Mouse (Mus musculus) heart, embryonic 12.5 days (tissue): ENCODE results near the gene H2afv. TPM values are rescaled to one million over a fixed set of nuclear protein-coding genes. Genes with fewer than 3 reads are reported as not detected.

Experiments used
- ATAC-seq: fragments of 200-750 bp; cut with Nextera tagmentation; 2 replicates; pipeline ENCODE4 v1.8.0; 2017; ENCODE audit warnings: moderate TSS enrichment, moderate library complexity; ENCODE audit not compliant: insufficient number of reproducible peaks, low FRiP score
- H3K27ac ChIP-seq: fragments of 300-500 bp; sonication (generic); 2 replicates; pipeline ENCODE4 v1.5.1; 2016; ENCODE audit warnings: mild to moderate bottlenecking, moderate library complexity; ENCODE audit not compliant: poor library complexity, severe bottlenecking
- H3K27me3 ChIP-seq: fragments of 300-500 bp; sonication (generic); replicated peaks from 2 replicates; pipeline ENCODE4 v1.6.1; 2016; ENCODE audit warnings: mild to moderate bottlenecking, moderate library complexity
- H3K36me3 ChIP-seq: fragments of 300-500 bp; sonication (generic); 2 replicates; pipeline ENCODE4 v1.6.1; 2016; ENCODE audit warnings: mild to moderate bottlenecking, moderate library complexity
- H3K4me1 ChIP-seq: fragments of 300-500 bp; sonication (generic); replicated peaks from 2 replicates; pipeline ENCODE4 v1.6.1; 2016; ENCODE audit warnings: mild to moderate bottlenecking
- H3K4me2 ChIP-seq: fragments of 300-500 bp; sonication (generic); 2 replicates; pipeline ENCODE4 v1.6.1; 2016; ENCODE audit warnings: mild to moderate bottlenecking, moderate library complexity
- H3K4me3 ChIP-seq: fragments of 300-500 bp; sonication (generic); 2 replicates; pipeline ENCODE4 v1.5.1; 2016; ENCODE audit warnings: mild to moderate bottlenecking
- H3K9ac ChIP-seq: fragments of 300-500 bp; sonication (generic); 2 replicates; pipeline ENCODE4 v1.6.1; 2016; ENCODE audit warnings: mild to moderate bottlenecking, moderate library complexity
- H3K9me3 ChIP-seq: fragments of 300-500 bp; sonication (generic); replicated peaks from 2 replicates; pipeline ENCODE4 v1.6.1; 2016; ENCODE audit warnings: mild to moderate bottlenecking, moderate library complexity
- WGBS: fragments of 180-500 bp; shearing (Covaris S2); methylation state at CpG from one replicate; pipeline ENCODE4 v1.1.7; 2016; 5-methylcytosine and 5-hydroxymethylcytosine counted together
- polyA plus RNA-seq: library from polyadenylated mRNA; unstranded; fragments of >200 nt; fragmentation: Nextera tagmentation; extraction: Ambion mirVana; gene quantifications from 2 replicates; pipeline ENCODE4 v1.2.1, GENCODE M21; 2016

The H2afv gene
- 306 TPM in 2 replicates for polyA plus RNA-seq

DNA sequence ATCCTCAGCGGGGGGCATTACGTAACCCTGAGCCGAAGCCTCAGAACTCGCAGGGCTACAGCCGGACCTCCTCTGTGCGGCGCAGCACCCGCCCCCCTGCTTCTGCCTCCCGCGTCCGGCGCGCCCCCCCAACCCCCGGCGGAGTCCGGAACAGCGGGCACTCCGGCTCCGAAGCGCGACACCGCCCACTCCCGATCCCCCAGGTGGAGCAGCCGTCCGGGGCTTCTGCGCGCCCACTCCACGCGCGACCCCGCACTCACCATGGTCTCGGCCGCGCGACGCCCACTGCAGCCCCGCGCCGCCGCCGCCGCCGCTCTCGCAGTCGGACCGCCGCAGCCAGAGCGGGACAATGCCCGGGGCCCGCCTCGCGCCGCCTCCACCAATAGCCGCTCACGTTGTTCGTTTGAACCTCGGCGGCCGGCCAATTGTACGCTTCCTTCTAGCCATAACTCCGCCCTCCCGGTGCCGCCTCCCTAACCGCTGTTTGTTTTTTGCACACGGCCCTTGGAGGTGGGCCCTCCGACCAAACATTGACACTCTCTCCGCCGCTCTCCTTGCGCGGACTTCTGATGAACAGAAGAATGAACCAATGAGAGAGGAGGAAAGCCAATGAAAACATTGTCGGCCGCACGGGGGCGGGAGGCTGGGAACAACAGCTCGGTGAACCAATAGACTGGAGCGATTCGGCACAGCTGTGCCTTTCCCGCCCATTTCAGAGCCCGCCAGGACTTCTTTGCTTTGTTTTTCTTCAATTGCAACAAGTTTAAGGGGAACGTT is at the start of gene H2afv:
TSS of gene H2afv (minus strand) at position 367 of the 777 bp plus-strand sequence.
- WGBS, result under 1% methylated on average over 79 of the region's 80 CpGs
- H3K4me1 ChIP-seq, result peaks cover 14% of the 10 kb centered on the region
- peak; percentile 100 for ATAC-seq

DNA sequence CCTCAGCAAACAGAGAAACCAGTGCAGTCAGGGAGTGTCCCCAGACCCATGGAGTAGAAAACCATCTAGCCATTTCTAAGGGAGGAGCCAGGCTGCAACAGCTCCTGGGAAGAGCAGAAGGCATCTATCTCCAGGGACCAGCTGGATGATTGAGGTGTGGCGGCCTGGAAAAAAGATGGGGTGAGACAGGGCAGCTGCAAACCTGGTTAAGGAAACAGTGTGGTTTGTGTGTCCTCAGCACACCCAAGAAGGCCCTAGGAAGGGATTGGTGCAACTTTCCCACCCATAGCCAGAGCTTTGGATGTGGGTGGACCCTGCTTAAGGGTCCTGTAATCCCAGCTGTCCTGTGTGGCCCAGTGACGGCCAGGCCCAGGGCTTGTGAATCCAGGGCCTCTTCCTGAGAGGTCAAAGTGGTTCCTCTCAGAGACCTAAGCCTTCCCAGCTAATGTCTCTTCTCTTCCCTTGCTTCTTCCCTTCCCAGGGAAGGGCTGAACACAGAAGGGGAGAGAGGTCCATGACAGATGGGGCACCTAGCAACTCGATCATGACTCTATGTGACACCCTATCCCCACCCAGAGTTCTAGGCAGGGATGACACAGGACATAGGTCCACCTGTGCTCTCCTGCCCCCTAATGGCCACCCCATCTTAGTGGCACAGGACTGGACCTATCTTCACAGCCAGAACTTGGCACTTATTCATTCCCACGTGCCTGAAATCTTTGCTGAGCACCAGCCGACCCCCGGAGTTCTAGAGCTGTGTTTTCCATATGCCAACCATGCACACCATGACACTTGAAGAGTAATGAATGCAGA is 45.7 kb upstream of the H2afv start:
- Histone ChIP-seq H3K27ac (no peak overlapping the region), H3K9me3 (0 out of 2 replicates have a peak, but pooled peaks cover 2% of the 10 kb centered on the region), H3K4me3 (no peak overlapping the region), H3K4me2 (no peak overlapping the region), H3K4me1 (peaks cover 9% of the 10 kb centered on the region; the same call in 1 of the 2 replicates), H3K9ac (no peak overlapping the region), H3K36me3 (no peaks in the 10 kb centered on the region), H3K27me3 (no peaks in the 10 kb centered on the region)
- WGBS, result 48% methylated on average over 6 of the region's 6 CpGs
- 0 out of 2 replicates have a peak, but pooled peaks have one; percentile 57 for ATAC-seq

More for the DNA sequence above, at the start of gene H2afv:
- no peaks in the 10 kb centered on the region for H3K27me3 ChIP-seq
- H3K27ac ChIP-seq, result peak within 1 kb of the TSS; percentile 92
- H3K9ac ChIP-seq, result peak within 1 kb of the TSS; percentile 87
- H3K4me2 ChIP-seq, result peak within 1 kb of the TSS; percentile 76
- H3K36me3 ChIP-seq, result peaks cover 8% of the 10 kb centered on the region
- peak within 1 kb of the TSS; percentile 79 for H3K4me3 ChIP-seq
- no peaks in the 10 kb centered on the region; the same call in 1 of the 2 replicates for H3K9me3 ChIP-seq

DNA sequence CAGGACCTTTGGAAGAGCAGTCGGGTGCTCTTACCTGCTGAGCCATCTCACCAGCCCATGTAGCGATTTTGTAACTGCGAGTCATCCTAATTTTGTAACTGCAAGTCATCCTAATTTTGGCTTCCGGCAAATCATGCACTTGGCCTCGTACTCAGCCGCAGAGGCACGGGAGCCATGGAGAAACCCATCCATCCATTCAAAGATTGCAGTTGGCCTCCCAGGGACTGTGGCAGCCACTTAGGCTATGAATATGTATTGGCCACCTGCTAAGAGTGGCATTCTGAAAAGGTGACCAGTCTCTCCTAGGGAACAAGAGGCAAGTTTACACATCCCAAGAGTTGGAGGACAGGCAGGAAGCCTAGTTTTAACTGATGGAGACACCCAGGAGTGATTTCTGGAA is 45.0 kb upstream of the H2afv start:
- Histone ChIP-seq H3K9ac (no peak overlapping the region), H3K4me3 (no peak overlapping the region), H3K9me3 (0 out of 2 replicates have a peak, but pooled peaks cover 2% of the 10 kb centered on the region), H3K27ac (no peak overlapping the region), H3K27me3 (no peaks in the 10 kb centered on the region), H3K4me2 (no peak overlapping the region), H3K36me3 (no peaks in the 10 kb centered on the region), H3K4me1 (peaks cover 11% of the 10 kb centered on the region; the same call in 1 of the 2 replicates)
- no peak for ATAC-seq
- 89% methylated on average over 7 of the region's 7 CpGs for WGBS

DNA sequence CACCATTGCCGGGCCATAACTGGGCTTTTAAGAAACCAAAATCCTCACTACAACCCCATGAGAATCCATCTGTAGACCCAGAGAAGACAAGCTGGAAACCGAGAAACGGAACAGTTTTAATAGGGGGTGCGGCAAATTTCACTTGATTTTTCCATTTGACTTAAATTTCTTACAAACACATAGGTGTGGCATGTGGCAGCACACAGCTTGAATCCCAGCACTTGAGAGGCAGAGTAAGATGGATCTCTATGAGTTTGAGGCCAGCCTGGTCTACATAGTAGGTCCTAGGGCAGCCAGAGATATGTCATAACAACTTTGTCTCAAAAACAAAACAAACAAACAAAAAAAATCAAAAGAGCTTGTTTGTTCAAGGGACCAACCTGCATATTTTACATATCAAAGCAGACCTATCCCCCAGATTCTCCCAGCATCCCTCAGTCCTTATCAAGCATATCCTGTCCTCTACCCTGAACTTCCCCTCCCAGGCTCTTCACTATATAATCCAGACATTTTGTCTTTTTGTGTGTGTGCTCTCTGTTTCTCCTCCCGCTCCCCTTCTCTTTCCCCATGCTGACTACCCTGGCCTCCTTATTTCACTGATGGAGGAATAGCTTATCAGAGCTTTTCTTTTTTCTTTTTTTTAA is 43.9 kb upstream of the H2afv start:
- Histone ChIP-seq H3K27me3 (no peaks in the 10 kb centered on the region), H3K27ac (no peak overlapping the region), H3K4me1 (peaks cover 15% of the 10 kb centered on the region), H3K4me2 (no peak overlapping the region), H3K4me3 (no peak overlapping the region), H3K9ac (no peak overlapping the region), H3K9me3 (0 out of 2 replicates have a peak, but pooled peaks cover 2% of the 10 kb centered on the region), H3K36me3 (no peaks in the 10 kb centered on the region)
- no peak for ATAC-seq
- 89% methylated on average over 5 of the region's 5 CpGs for WGBS

DNA sequence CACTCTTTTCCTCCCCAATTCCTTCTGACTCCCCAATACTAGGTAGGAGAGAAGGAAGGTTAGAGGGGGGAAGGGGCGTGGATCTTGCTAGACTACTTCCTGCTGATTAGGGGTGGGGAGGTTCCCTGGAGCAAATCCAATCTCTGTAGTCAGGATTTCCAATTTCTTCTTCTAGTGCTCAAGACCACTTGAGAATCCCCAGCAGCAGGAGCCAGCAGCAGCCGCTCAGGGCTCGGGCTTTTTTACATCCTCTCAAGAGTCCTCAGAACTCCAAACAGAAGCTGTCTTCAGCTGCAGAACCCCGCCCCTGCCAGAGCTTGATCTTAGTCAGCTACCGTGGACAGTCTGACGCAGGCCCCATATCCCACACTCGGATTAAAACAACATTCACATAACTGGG is 43.3 kb upstream of the H2afv start:
- H3K4me3 ChIP-seq, result no peak overlapping the region
- ATAC-seq, result no peak; the same call in 1 of the 2 replicates
- no peaks in the 10 kb centered on the region for H3K27me3 ChIP-seq
- 30% methylated on average over 7 of the region's 7 CpGs for WGBS
- H3K9ac ChIP-seq, result no peak overlapping the region
- H3K36me3 ChIP-seq, result no peaks in the 10 kb centered on the region
- H3K4me1 ChIP-seq, result peaks cover 16% of the 10 kb centered on the region
- no peak overlapping the region for H3K27ac ChIP-seq
- H3K4me2 ChIP-seq, result 0 out of 2 replicates have a peak overlapping the region, but pooled peaks have one; percentile 5
- 0 out of 2 replicates have a peak, but pooled peaks cover 2% of the 10 kb centered on the region for H3K9me3 ChIP-seq

DNA sequence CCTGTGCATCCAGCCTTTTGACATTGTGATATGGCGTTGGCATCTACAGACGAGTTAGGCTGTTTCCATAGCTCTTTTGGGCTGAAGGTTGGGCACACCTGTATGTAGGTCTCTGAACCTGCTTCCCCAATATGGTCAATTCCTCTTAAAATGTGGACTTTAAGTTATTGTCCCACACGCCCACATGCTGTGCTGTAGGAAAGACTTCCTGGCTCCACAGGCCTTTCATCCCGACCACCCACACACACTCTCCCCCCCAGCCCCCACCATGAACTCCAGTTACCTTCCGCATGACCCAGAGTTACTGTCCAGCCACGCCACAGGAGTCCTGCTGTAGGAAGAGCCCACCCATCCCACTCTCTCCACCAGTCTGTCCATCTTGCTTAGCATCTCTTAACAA is 42.7 kb upstream of the H2afv start:
- Histone ChIP-seq H3K4me3 (no peak overlapping the region), H3K4me2 (no peak overlapping the region), H3K27ac (no peak overlapping the region), H3K36me3 (no peaks in the 10 kb centered on the region), H3K9me3 (no peaks in the 10 kb centered on the region), H3K27me3 (no peaks in the 10 kb centered on the region), H3K4me1 (peaks cover 16% of the 10 kb centered on the region), H3K9ac (no peak overlapping the region)
- ATAC-seq, result no peak
- 67% methylated on average over 6 of the region's 6 CpGs for WGBS

DNA sequence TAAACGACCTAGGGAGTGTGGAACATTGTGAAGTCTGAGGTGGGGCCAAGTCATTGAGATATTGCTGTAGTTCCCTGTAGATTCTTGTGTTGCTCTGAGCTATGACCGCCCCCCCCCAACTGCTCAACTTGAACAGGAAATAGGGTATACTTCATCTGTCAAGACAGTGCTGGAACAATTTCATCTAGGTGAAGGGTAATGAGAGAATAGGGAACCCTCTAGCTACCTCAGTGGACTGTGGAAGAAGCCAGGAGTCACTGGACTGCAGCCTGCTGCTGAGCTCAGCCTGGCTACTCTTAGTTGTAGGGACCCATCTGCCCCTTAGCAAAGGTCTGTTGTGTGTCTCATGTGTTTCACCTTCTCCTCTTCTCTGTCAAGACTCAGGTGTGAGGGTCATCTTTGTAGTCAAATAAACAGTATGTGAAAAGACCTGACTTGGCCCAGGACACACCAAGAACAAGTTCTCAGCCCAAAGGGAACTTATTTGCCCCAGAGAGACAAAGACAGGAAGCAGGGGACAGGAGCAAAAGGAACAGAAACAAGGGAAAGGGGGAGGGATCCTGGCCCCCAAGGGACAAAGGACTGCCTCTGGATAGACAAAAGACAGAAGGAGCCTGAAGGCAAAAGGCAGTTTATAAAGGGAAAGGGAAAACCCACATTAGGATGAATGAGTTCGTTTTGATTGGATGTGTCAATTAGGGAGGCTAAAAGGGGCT is 40.2 kb upstream of the H2afv start:
- no peak for ATAC-seq
- Histone ChIP-seq H3K9ac (no peak overlapping the region), H3K27ac (0 out of 2 replicates have a peak overlapping the region, but pooled peaks have one; percentile 6), H3K4me3 (no peak overlapping the region), H3K4me1 (peaks cover 16% of the 10 kb centered on the region), H3K36me3 (no peaks in the 10 kb centered on the region), H3K9me3 (no peaks in the 10 kb centered on the region), H3K27me3 (no peaks in the 10 kb centered on the region), H3K4me2 (no peak overlapping the region)
- WGBS, result 57% methylated on average over 3 of the region's 3 CpGs

DNA sequence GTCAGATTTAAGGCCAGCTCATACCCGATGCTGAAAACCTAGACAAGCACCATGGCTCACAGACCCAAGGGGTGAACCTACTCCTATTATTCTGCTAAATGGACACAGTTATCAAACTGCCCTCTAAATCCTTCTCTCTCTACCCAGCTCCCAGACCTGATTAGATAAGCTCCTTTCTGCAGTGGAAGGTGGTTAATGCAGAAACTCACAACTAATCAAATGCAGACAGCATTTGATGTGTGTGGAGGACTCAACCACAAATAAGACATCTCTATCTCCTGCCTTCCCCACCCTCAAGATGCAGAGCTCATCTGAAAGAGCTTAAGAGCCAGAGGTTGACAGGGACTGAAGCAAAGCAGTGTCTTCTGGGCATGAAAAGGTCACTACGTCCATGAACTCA is 38.9 kb upstream of the H2afv start:
- no peak for ATAC-seq
- no peak overlapping the region for H3K4me3 ChIP-seq
- H3K27ac ChIP-seq, result no peak overlapping the region
- H3K9ac ChIP-seq, result no peak overlapping the region
- no peaks in the 10 kb centered on the region for H3K27me3 ChIP-seq
- no peaks in the 10 kb centered on the region for H3K9me3 ChIP-seq
- no peaks in the 10 kb centered on the region for H3K36me3 ChIP-seq
- peaks cover 16% of the 10 kb centered on the region for H3K4me1 ChIP-seq
- 50% methylated on average over 2 of the region's 2 CpGs for WGBS
- H3K4me2 ChIP-seq, result no peak overlapping the region

DNA sequence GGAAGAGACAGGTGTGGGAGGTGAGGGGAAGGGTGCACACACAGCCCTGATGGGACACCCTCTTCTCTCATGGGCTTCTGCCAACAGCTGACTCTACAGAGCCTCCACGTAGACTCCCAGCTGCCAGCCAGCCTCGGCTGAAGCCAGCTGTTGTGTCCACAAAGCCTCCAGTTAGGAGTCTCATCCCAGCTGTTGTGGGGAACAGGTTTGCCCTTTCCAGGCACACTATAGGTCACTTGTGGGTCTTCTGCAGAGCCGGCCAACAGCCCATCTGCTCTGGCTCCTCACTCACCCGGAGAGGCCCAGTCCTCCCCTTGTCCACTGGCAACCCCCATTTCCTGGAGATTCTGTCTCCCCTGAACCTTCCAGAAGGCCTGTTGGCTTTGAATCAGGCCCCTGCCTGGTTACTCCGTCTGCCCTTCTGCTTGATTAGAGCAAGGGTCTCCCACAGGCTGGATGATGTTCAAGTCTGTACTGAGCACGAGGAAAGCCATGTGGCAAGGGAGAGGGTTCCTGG is 37.5 kb upstream of the H2afv start:
- Histone ChIP-seq H3K4me2 (no peak overlapping the region), H3K27me3 (no peaks in the 10 kb centered on the region), H3K36me3 (no peaks in the 10 kb centered on the region), H3K9me3 (no peaks in the 10 kb centered on the region), H3K4me1 (peaks cover 8% of the 10 kb centered on the region), H3K27ac (no peak overlapping the region), H3K9ac (no peak overlapping the region), H3K4me3 (no peak overlapping the region)
- 61% methylated on average over 6 of the region's 6 CpGs for WGBS
- ATAC-seq, result no peak

DNA sequence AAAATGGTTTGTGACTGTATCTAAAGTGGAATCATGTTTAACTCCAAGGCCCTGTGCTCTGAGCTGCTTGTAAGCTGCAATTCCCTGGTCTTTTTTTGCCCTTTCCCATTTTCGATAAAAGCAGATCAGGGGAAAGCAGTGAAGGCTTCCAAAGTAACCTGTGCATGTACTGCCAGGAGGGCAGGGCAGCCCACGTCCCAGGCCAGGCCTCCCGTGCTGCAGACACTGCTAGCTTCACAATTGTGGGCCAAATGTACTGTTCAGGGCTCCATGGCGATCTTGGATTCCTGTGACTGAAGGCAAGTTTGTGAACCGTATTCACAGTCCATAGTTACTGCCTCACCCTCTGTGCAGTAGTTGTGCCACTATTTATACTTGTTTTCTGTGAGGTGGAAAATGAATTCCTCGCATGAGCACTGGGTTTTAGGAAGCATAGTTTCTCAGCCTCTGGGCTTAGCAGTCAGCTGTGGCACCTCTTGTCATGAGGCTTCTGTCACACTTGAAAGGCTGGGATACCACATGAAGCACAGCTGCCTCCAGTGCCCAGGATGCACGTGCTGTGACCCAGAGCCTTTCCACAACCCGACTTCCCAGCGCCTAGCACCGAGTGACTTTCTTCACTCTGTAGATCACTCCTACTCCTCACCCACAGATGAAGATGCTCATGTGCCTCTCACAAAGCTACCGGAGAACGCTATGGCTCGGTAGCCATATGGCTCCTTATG is 36.6 kb upstream of the H2afv start:
- Histone ChIP-seq H3K36me3 (no peaks in the 10 kb centered on the region), H3K4me3 (no peak overlapping the region), H3K27ac (no peak overlapping the region), H3K9ac (no peak overlapping the region), H3K4me2 (no peak overlapping the region), H3K9me3 (no peaks in the 10 kb centered on the region), H3K4me1 (peaks cover 7% of the 10 kb centered on the region), H3K27me3 (no peaks in the 10 kb centered on the region)
- no peak for ATAC-seq
- 76% methylated on average over 13 of the region's 13 CpGs for WGBS
